Mouse (Mus musculus) regulatory T cell (primary cell): ENCODE results near the gene Gpnmb.

ENCODE experiments used
- in situ Hi-C: fragments of 300-600 bp; cut with MboI, MseI; formaldehyde crosslinking; loops from one replicate; pipeline ENCODE4 v1.15.1; 2025; ENCODE audit warnings: high pct_unique_total_duplicates

Gpnmb gene

GRCm38 (mm10) chr6:49031230-49031629 is 5.1 kb upstream of the Gpnmb start:
- in situ Hi-C loops: no loop called here

DNA sequence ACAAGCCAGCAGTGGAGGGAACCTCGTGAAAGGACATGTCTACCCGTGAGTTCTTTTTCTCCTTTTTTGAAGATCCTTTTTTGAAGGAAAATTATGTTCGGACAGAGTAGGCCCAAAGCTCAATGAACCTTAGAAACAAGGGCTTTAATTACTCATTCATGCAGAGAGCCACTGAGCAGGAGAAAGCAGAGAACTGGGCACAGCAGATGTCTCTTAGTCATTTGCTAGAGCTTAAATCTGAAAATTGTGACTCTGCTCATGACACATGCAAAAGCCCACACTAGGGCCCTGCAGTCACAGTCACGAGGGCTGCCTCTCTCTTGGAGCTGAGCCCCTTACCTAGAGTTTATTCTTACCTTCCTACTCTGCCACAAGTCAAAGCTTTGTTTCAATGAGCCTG is 3.6 kb upstream of the Gpnmb start:
- in situ Hi-C loops: no loop called here

DNA sequence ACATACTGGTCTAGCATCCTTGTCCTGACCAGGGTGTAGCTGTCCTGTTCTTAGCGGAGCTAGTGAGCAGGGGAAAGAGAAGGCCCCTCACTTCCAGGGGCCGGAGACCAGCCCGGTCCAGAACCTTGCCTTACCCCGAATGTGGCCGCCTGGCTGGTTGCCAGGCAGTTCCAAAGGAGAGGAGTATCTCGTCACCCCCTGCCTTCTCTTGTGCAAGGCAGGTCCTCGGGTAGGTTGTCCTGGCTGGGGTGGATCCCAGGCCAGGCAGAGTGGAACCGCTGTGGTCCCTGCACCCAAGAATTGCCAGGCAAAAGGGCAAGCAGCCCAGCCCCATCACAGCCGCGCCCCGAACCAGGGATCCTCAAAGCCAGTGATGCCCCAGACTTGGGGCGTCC is 919 bp downstream of the Gpnmb start:
- in situ Hi-C loops: no loop called here

GRCm38 (mm10) chr6:49039470-49040180 is 3.3 kb downstream of the Gpnmb start:
- in situ Hi-C loops: no loop called here

DNA sequence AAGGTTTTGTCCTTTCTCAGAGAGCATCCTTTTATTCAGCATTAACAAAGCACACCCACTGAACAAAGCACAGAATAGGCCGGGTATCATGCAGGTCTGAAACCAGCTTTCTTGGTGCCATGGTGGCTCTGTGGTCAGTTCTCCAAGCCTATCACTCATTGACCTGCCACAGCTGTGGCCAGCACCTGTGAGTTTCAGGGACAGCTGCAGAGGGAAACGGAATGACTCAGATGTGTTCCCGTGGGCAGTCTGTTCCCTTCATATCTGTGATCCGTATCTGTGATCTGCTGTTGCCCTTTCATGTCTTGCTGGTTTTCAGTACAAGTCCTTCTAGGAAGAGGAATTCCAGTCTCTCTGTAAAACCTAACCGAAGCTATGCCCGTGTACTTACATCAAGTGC is 10.2 kb downstream of the Gpnmb start:
- in situ Hi-C loops: no loop called here

- in situ Hi-C loops: no loop called here
These were observed 10.6 kb downstream of the Gpnmb start for GRCm38 (mm10) chr6:49046976-49047375.

- in situ Hi-C loops: no loop called here
These were observed 11.5 kb downstream of the Gpnmb start for GRCm38 (mm10) chr6:49047848-49048247.

DNA sequence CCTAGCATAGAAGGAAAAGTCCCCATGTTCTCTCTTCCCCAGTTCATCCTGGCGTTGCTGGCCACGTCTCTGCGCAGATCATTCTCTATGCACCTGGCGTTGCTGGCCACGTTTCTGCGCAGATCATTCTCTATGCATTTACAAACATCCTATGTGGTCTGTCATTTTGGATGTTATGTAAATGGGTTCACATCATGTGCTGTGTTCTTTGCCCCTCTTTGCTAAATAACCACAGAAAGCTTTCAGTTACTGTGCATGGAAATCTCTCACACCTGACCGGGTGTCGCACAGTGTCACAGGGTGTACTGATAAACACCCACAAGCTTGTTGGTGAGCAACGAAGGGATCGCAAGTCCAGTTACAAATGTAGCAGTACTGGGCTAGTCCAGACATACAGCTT is 12.0 kb downstream of the Gpnmb start:
- in situ Hi-C loops: no loop called here

GRCm38 (mm10) chr6:49050677-49051410 is 14.5 kb downstream of the Gpnmb start:
- in situ Hi-C loops: loop anchor here (25.0 kb wide), 1 partner anchor 161 kb away; the partner anchor contains the start of gene Igf2bp3

GRCm38 (mm10) chr6:49052191-49052590 is 15.8 kb downstream of the Gpnmb start:
- in situ Hi-C loops: loop anchor here (25.0 kb wide), 1 partner anchor 160 kb away; the partner anchor contains the start of gene Igf2bp3

DNA sequence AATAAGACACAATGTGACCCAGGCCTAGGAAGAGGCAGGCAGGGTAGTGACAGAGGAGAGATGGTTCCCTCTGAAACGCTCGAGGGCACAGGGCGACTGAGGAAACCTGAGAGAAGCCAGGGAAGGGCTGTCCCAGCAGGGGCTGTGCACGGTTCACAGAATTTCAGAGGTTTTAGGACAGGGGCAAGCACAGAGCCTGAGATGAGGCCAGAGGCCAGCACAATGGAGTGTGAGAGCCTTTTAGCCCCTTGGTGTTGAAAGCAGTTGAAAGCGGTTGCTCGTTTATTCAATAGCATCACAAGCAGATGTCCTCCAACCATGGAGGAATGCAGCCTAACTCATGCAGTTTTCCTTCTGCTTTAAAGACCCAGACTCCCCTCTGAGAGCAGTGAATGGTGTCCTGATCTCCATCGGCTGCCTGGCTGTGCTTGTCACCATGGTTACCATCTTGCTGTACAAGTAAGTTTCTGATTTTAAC is 18.9 kb downstream of the Gpnmb start:
- in situ Hi-C loops: loop anchor here (25.0 kb wide), 1 partner anchor 157 kb away; the partner anchor contains the start of gene Igf2bp3

DNA sequence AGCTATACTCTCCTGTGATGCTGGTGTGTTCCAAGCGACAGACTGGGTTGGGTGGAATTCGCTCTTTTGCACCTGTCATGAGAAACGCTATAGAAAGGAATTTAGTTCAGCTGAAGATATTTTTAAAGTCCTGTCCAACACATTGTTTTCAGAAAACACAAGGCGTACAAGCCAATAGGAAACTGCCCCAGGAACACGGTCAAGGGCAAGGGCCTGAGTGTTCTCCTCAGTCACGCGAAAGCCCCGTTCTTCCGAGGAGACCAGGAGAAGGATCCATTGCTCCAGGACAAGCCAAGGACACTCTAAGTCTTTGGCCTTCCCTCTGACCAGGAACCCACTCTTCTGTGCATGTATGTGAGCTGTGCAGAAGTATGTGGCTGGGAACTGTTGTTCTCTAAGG is 19.7 kb downstream of the Gpnmb start:
- in situ Hi-C loops: loop anchor here (25.0 kb wide), 1 partner anchor 156 kb away; the partner anchor contains the start of gene Igf2bp3

DNA sequence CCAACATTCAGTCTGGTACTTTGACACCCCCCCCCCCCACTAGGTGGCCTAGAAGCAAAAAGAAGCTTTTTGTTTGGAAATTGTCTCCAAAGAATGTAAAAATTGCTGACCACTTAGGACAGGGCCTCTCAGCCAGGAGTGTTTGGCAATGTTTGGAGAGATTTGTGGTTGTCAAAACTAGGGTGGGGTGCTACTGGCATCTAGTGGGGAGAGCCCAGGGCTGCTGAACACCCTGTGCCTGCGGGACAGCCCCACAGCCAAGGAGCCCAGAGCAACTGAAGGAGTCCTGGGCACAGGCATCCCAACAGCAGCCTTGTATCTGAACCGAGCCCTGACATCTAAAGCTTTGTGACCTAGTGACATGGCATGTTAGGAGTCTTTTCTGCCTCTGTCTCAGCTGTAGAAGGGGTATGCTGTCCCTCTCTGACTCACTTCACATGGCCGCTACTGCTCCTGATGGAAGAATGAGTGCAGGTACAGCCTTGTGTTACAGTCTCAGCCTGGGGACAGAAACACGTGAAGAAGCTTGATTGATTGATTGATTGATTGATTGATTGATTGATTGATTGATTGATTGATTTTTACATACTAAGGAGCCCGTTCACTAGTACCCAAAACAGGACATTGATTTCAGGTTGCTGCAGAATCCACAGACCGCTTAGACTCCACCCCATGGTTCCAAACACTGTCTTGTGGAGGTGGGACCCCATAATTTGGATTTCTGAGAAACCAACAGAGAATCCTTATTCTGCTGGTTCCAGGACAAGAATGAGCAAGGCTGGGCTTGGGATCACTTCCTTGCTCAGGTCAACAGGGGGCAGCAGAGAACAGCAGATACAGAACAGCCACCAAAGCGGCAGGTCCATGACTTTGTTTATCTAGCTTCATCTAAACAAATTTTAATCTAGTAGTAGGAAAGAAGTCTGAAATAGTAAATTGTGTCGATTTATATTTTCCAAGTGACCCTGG is 21.0 kb downstream of the Gpnmb start:
- in situ Hi-C loops: loop anchor here (25.0 kb wide), 1 partner anchor 155 kb away; the partner anchor contains the start of gene Igf2bp3

DNA sequence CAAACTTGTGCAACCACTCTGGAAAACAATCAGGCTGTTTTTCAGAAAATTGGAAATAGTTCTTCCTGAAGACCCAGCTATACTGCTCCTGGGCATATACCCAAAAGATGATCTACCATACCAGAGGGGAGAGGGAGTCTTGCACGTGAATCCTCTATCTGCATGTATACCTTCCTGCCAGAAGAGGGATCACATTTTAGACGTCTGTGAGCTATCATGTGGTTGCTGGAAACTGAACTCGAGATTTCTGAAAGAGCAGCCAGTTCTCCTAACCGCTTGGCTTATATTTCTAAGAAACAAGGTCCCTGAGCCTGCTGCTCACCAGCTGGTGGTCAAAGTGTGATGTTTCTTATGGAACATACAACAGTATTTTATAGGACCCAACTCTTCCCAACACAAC is 32.0 kb downstream of the Gpnmb start:
- in situ Hi-C loops: loop anchor here (25.0 kb wide), 1 partner anchor 144 kb away; the partner anchor contains the start of gene Igf2bp3

- in situ Hi-C loops: loop anchor here (25.0 kb wide), 1 partner anchor 139 kb away; the partner anchor contains the start of gene Igf2bp3
These were observed 37.2 kb downstream of the Gpnmb start, which contains the start of gene Malsu1 for GRCm38 (mm10) chr6:49073304-49074116. Gene Malsu1, plus strand, starts transcription at chr6:49073795.

- in situ Hi-C loops: loop anchor here (25.0 kb wide), 1 partner anchor 138 kb away; the partner anchor contains the start of gene Igf2bp3
These were observed 37.8 kb downstream of the Gpnmb start for GRCm38 (mm10) chr6:49074117-49074490.

GRCm38 (mm10) chr6:49077894-49078293 is 41.5 kb downstream of the Gpnmb start:
- in situ Hi-C loops: no loop called here

- in situ Hi-C loops: no loop called here
These were observed 43.0 kb downstream of the Gpnmb start for GRCm38 (mm10) chr6:49079313-49079712.

DNA sequence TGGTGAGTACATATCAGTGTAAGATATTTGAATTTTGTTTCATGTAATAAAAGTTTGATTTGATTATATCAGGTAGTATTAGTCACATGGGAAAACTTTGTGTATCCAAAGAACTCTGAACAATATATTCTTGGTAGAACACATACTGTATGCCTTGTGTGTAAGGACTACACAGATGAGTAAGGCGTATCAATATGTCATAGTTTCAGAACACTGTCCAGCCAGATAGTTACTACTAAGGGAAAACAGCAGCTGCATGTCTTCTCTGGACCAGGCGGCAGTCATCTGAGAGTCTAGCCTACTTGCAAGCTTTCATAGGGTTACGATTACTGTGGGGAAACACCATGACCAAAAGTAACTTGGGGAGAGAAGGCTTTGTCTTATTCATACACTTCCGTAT is 46.7 kb downstream of the Gpnmb start:
- in situ Hi-C loops: no loop called here

DNA sequence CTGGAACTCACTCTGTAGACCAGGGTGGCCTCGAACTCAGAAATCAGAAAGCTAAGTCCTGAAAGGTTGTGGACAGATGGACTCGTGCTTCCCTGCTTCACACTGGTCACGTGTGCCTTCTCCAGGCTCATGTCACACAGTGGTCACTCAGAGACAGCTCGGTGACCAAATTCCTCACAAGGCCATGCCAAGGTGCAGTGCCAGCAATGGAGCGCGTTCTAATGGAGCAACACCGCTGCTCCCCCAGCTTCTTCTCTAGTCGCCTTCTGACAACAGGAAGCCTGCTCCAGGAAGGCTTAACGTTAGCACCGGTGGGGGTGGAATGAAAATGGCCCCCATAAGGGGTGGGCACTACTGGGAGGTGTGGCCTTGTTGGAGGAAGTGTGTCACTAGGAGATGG is 58.6 kb downstream of the Gpnmb start:
- in situ Hi-C loops: no loop called here
